ENCODE assay signal across 19 mouse cellular contexts in the genomic region with DNA sequence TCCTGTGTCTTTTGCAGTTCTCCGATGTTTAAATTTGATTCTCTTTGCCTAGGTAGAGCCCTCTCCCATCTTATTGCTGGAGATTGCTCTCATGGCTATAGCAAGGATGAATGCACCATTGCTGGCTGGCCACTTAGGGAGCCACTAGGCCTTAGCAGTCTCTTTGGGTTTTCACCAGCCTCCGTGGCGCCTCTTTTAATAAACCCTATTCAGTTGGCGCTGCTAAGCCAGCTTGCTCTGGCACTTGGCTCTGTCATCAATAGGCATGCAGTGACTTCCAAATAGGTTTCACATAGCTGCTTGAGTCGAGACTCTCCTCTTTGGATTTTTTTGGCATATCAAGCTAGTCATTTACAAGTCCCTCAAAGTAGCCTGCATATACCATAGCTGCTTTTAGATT.
A peak's percentile ranks its signal among the peaks of the same experiment; 100 is the strongest.
DNase-seq lines count a peak whose midpoint lies in the region; ATAC-seq and TF ChIP-seq lines count a peak whose summit lies in the region.
"Had no signal": no experiment of that assay in that cellular context is flagged by ENCODE, and none has a peak within 500 bp of the region (broad histone marks: within the 10 kb centered on the region; RNA-seq: fewer than 3 reads in every experiment).

No protein-coding gene starts in this region.

- TF ChIP-seq CTCF in cerebellum, adult 2 months (IDR thresholded peaks at IDR 0.05; ENCODE audit: borderline replicate concordance, insufficient read depth, low read depth, low read length), result no peak

- no peak overlapping the region for H3K9ac ChIP-seq in hindbrain, embryonic 14.5 days
- no peak overlapping the region for H3K9ac ChIP-seq in hindbrain, embryonic 11.5 days (ENCODE audit: low read depth, low read length)
- no peak overlapping the region for H3K9ac ChIP-seq in midbrain, embryonic 14.5 days (replicated peaks; ENCODE audit: low read length)
- H3K9ac ChIP-seq in midbrain, embryonic 15.5 days, result no peak overlapping the region
- H3K9ac ChIP-seq: heart, embryonic 12.5 days had no signal

- no peaks in the 10 kb centered on the region for H3K9me3 ChIP-seq in hindbrain, embryonic 14.5 days (ENCODE audit: control insufficient read depth, low read length)
- no peaks in the 10 kb centered on the region for H3K9me3 ChIP-seq in hindbrain, embryonic 11.5 days (ENCODE audit: control insufficient read depth, low read length)
- H3K9me3 ChIP-seq in midbrain, embryonic 14.5 days (ENCODE audit: control insufficient read depth, low read length), result no peaks in the 10 kb centered on the region
- H3K9me3 ChIP-seq in midbrain, embryonic 15.5 days, result no peaks in the 10 kb centered on the region
- H3K9me3 ChIP-seq: heart, embryonic 12.5 days had no signal

- H3K27ac ChIP-seq in cerebellum, adult 2 months (ENCODE audit: insufficient read depth, low read length), result no peak overlapping the region
- H3K27ac ChIP-seq in hindbrain, embryonic 14.5 days, result no peak overlapping the region
- no peak overlapping the region for H3K27ac ChIP-seq in hindbrain, embryonic 11.5 days (ENCODE audit: low read depth, low read length)
- no peak overlapping the region for H3K27ac ChIP-seq in midbrain, embryonic 14.5 days (replicated peaks; ENCODE audit: low read depth, low read length)
- no peak overlapping the region for H3K27ac ChIP-seq in midbrain, embryonic 15.5 days
- H3K27ac ChIP-seq: kidney, postnatal 0 days; macrophage had no signal

- no peak for ATAC-seq in cerebellum, adult (ENCODE audit: insufficient number of reproducible peaks, low FRiP score, low TSS enrichment)
- peak; percentile 62; the same call in 1 of the 2 replicates for ATAC-seq in hindbrain, embryonic 14.5 days (ENCODE audit: low FRiP score)
- no peak for ATAC-seq in hindbrain, embryonic 11.5 days (ENCODE audit: low FRiP score)
- no peak for ATAC-seq in midbrain, embryonic 14.5 days (ENCODE audit: low FRiP score, low TSS enrichment)
- ATAC-seq in midbrain, embryonic 15.5 days (replicated peaks), result no peak; the same call in 1 of the 2 replicates
- ATAC-seq: intestine, postnatal 0 days had no signal

- no peak for TF ChIP-seq POLR2A in cerebellum, adult 2 months (IDR thresholded peaks at IDR 0.05; ENCODE audit: borderline replicate concordance, insufficient read depth, low read length)

- no peaks in the 10 kb centered on the region for H3K27me3 ChIP-seq in cerebellum, adult 2 months (ENCODE audit: control insufficient read depth, insufficient read depth, low read length)
- H3K27me3 ChIP-seq in hindbrain, embryonic 14.5 days (ENCODE audit: control insufficient read depth, insufficient read depth, low read length), result no peaks in the 10 kb centered on the region
- no peaks in the 10 kb centered on the region for H3K27me3 ChIP-seq in hindbrain, embryonic 11.5 days (ENCODE audit: control insufficient read depth, insufficient read depth, low read length)
- no peaks in the 10 kb centered on the region for H3K27me3 ChIP-seq in midbrain, embryonic 14.5 days (ENCODE audit: control insufficient read depth, insufficient read depth, low read length)
- H3K27me3 ChIP-seq in midbrain, embryonic 15.5 days (replicated peaks), result no peaks in the 10 kb centered on the region
- H3K27me3 ChIP-seq: CH12.LX; heart, embryonic 12.5 days had no signal

- no peaks in the 10 kb centered on the region; the same call in none of the 2 replicates for H3K4me1 ChIP-seq in cerebellum, adult 2 months (ENCODE audit: control insufficient read depth, insufficient read depth, low read length)
- no peaks in the 10 kb centered on the region for H3K4me1 ChIP-seq in hindbrain, embryonic 14.5 days (replicated peaks; ENCODE audit: control insufficient read depth, insufficient read depth, low read length)
- H3K4me1 ChIP-seq in hindbrain, embryonic 11.5 days (replicated peaks; ENCODE audit: control insufficient read depth, insufficient read depth, low read length), result no peaks in the 10 kb centered on the region
- H3K4me1 ChIP-seq in midbrain, embryonic 14.5 days (ENCODE audit: control insufficient read depth, insufficient read depth, low read length), result no peaks in the 10 kb centered on the region
- H3K4me1 ChIP-seq in midbrain, embryonic 15.5 days, result no peaks in the 10 kb centered on the region
- H3K4me1 ChIP-seq: heart, embryonic 12.5 days had no signal

- H3K4me2 ChIP-seq in hindbrain, embryonic 14.5 days (replicated peaks), result no peak overlapping the region
- no peak overlapping the region for H3K4me2 ChIP-seq in hindbrain, embryonic 11.5 days (replicated peaks; ENCODE audit: low read depth, low read length)
- H3K4me2 ChIP-seq in midbrain, embryonic 14.5 days (ENCODE audit: low read length), result no peak overlapping the region
- H3K4me2 ChIP-seq in midbrain, embryonic 15.5 days, result no peak overlapping the region
- H3K4me2 ChIP-seq: heart, embryonic 12.5 days had no signal

- WGBS in cerebellum, adult 2 months, result 73% methylated on average over 5 of the region's 5 CpGs
- WGBS in hindbrain, embryonic 14.5 days, result 81% methylated on average over 5 of the region's 5 CpGs
- WGBS in hindbrain, embryonic 11.5 days, result 93% methylated on average over 5 of the region's 5 CpGs
- WGBS in midbrain, embryonic 14.5 days, result 76% methylated on average over 5 of the region's 5 CpGs
- WGBS in midbrain, embryonic 15.5 days, result 74% methylated on average over 5 of the region's 5 CpGs

- no peak overlapping the region for H3K4me3 ChIP-seq in cerebellum, adult 2 months (replicated peaks; ENCODE audit: insufficient read depth, low read depth, low read length)
- no peak overlapping the region for H3K4me3 ChIP-seq in hindbrain, embryonic 14.5 days (replicated peaks; ENCODE audit: low read length)
- no peak overlapping the region for H3K4me3 ChIP-seq in hindbrain, embryonic 11.5 days (ENCODE audit: low read depth, low read length)
- H3K4me3 ChIP-seq in midbrain, embryonic 14.5 days (replicated peaks; ENCODE audit: low read depth, low read length), result no peak overlapping the region
- H3K4me3 ChIP-seq in midbrain, embryonic 15.5 days, result no peak overlapping the region
- H3K4me3 ChIP-seq: heart, embryonic 12.5 days had no signal

- H3K36me3 ChIP-seq in hindbrain, embryonic 14.5 days (replicated peaks; ENCODE audit: control insufficient read depth, insufficient read depth), result no peaks in the 10 kb centered on the region
- H3K36me3 ChIP-seq in hindbrain, embryonic 11.5 days (ENCODE audit: control insufficient read depth, insufficient read depth, low read length), result no peaks in the 10 kb centered on the region
- no peaks in the 10 kb centered on the region for H3K36me3 ChIP-seq in midbrain, embryonic 14.5 days (ENCODE audit: control insufficient read depth, insufficient read depth, low read length)
- no peaks in the 10 kb centered on the region for H3K36me3 ChIP-seq in midbrain, embryonic 15.5 days (replicated peaks)
- H3K36me3 ChIP-seq: heart, embryonic 12.5 days had no signal

- peak; percentile 10 to 26 for DNase-seq in cerebellum, adult 2 months
- DNase-seq in hindbrain, embryonic 14.5 days (ENCODE audit: low spot score), result no peak
- no peak for DNase-seq in hindbrain, embryonic 11.5 days (ENCODE audit: low spot score)
- DNase-seq in midbrain, embryonic 14.5 days, result peak; percentile 35
- peak; percentile 23 to 39 for DNase-seq in layer of hippocampus, postnatal 10 days (ENCODE audit: low spot score in 2 of 2)
- DNase-seq in adrenal gland, adult 2 months, result no peak
- DNase-seq: adrenal gland, postnatal 14 days; heart, postnatal 36 days; liver; lung, adult 18-20 months; retina, postnatal 1 day; thymus, postnatal 25 days had no signal

Comparison
In these comparisons a context has a peak if more than half of its experiments do, and no peak if none do; other contexts are left out.
1. DNase-seq: peak in cerebellum, adult 2 months (2 of 2), midbrain, embryonic 14.5 days (single experiment) and layer of hippocampus, postnatal 10 days (2 of 2); none in hindbrain, embryonic 14.5 days (single experiment), hindbrain, embryonic 11.5 days (single experiment) and adrenal gland, adult 2 months (single experiment).